Mouse (Mus musculus): Measurements from ENCODE around the gene Dlg1.

DNA sequence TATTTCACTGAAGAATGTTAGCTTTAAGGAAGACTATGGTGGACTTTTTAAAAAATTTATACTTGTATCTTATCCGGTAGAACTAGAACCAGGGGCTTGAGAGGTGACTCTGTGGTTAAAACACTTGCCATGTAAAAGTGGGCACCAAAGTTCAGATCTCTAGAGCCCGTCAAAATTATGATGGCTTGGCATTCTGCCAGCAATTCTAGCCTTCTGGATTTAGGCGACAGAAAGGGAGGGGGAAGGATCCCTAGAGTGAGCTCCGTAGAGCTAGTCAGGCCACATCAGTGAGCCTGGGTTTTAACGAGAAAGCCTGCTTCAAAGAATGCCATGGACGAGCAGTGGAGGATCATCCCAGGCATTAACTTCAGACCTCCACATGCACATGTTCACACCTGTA lies 117.8 kb downstream of the Dlg1 start:
- no peak for TF ChIP-seq EP300 (IDR thresholded peaks at IDR 0.05)
- no peak for TF ChIP-seq CTCF (IDR thresholded peaks at IDR 0.05)
